Mouse (Mus musculus) adipose tissue, adult 10 weeks (tissue): ENCODE results near the gene Wdr31. TPM values are rescaled to one million over a fixed set of nuclear protein-coding genes. Genes with fewer than 3 reads are reported as not detected.

Experiments used
- polyA plus RNA-seq: library from polyadenylated mRNA; stranded (reverse); fragments of 350-450 nt; fragmentation: Illumina TruSeq; extraction: RNeasy Lipid Tissue Mini Kit (QIAGEN cat#74804); gene quantifications from one replicate; pipeline ENCODE4 v1.2.3, GENCODE M21; 2014; ENCODE audit warnings: low read depth, low replicate concordance

The Wdr31 gene
- 6.5 TPM for polyA plus RNA-seq

DNA sequence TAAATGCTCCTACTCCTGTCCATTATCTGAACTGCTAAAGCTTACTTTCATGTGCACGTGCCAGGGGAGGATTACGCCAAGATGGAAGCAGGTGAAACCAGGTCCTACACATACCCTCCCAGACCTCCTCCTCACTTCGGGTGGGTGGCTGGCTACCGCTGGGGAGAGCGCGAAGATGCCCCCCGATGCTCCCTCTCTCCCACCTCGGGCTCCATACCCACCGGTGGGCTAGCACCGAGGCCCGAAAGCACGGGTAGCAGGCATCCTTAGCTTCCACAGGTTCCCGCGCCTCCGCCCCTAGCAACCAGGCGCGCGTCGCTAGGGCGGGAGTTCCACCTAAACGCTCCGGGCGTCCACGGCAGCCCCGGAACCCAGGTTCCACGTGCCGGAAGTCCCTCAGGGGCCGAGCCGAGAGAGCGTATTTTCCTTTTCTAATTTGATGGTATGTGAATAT, at the start of gene Wdr31:
TSS of gene Wdr31 (minus strand) at position 299 of the 454 bp plus-strand sequence.

GRCm38 (mm10) chr4:62519849-62520233, 49.1 kb upstream of the Wdr31 start, which contains the start of gene Alad:
Gene Alad (minus strand): TSS chr4:62519918.

GRCm38 (mm10) chr4:62503374-62503970, 32.8 kb upstream of the Wdr31 start, which contains the start of gene Hdhd3:
Gene Hdhd3 (minus strand): TSS chr4:62503467.

DNA sequence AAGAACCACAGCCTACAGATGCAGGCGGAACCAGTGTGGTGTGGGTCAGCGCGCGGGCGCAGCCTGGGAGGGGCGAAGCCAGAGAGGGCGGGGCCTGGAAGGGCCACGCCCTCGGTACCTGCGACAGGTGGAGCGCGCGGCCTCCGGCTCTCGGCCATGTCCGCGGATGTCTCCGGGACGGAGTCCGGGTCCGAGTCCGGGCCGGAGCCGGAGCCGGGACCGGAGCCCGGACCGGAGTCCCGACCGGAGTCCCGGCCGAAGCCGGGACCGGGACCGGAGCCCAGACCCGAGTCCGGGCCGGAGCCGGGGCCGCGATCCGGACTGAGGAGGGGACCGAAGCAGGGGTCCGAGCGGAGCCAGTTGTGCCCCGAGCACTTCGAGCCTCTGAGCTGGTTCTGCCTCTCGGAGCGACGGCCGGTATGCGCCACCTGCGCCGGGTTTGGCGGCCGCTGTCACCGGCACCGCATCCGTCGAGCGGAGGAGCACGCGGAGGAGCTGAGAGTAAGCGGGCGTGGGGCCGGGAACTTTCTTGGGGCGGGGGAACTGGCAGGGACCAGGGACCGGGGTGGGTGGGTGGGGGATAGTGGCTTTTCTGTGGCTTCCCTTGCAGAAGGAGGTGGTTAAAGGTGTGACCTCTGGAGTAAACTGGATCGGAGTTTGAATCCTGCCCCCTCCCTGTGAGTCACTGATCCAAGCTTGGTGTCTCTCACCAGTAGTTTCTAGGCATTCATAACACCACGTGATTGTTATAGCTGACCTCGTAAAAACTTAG, 9.4 kb upstream of the Wdr31 start, which contains the start of gene Bspry:
TSS of gene Bspry (plus strand) at position 117 of the 772 bp plus-strand sequence.

DNA sequence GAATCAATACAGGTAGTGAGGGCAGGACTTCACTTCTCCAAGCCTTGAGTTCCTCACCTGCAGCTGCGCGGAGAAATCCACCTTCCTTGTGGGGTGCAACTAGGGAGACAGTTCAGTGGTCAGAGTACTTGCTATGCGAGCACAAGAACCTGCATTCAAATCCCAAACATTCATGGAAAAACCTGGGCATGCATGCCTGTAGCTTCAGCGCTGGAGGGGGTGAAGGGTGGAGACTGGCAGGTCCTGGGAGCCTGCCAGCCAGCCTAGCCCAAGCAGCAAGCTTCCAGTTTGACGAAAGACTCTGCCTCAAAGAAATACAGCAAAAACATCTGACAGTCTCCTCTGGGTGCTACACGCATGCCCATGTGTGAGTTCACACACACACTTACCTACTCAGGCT, 35.6 kb downstream of the Wdr31 start, which contains the start of gene Rnf183:
TSS of gene Rnf183 (minus strand) at position 172 of the 400 bp plus-strand sequence.

GRCm38 (mm10) chr4:62408601-62409282, 62.0 kb downstream of the Wdr31 start, which contains the start of the genes Cdc26 and Prpf4:
Gene Cdc26 (minus strand): TSS chr4:62408642.
Gene Prpf4 (plus strand): TSS chr4:62408797.

Other genes starting within 250 kb of the Wdr31 start
- gene Zfp37, start 239.8 kb downstream of the Wdr31 start, polyA plus RNA-seq = 6.1 TPM
- gene Slc31a2, start 208.3 kb downstream of the Wdr31 start, polyA plus RNA-seq = 66.4 TPM
- gene Fkbp15, start 110.3 kb downstream of the Wdr31 start, polyA plus RNA-seq = 27.7 TPM
- gene Slc31a1, start 110.2 kb downstream of the Wdr31 start, polyA plus RNA-seq = 78.7 TPM
- 61.6 TPM for gene Cdc26, start 62.3 kb downstream of the Wdr31 start, polyA plus RNA-seq
- gene Prpf4, start 62.1 kb downstream of the Wdr31 start, polyA plus RNA-seq = 12.0 TPM
- gene Rnf183, start 35.6 kb downstream of the Wdr31 start, polyA plus RNA-seq = 1.4 TPM
- gene Bspry, start 9.2 kb upstream of the Wdr31 start, polyA plus RNA-seq = 64.5 TPM
- 11.0 TPM for gene Hdhd3, start 32.6 kb upstream of the Wdr31 start, polyA plus RNA-seq
- gene Alad, start 49.0 kb upstream of the Wdr31 start, polyA plus RNA-seq = 185 TPM
- gene Pole3, start 54.2 kb upstream of the Wdr31 start, polyA plus RNA-seq = 51.0 TPM
- 1.3 TPM for gene 4933430I17Rik, start 54.5 kb upstream of the Wdr31 start, polyA plus RNA-seq
- gene Rgs3, start 89.0 kb upstream of the Wdr31 start, polyA plus RNA-seq = 116 TPM